ENCODE assay signal across 10 mouse cellular contexts in the genomic region with DNA sequence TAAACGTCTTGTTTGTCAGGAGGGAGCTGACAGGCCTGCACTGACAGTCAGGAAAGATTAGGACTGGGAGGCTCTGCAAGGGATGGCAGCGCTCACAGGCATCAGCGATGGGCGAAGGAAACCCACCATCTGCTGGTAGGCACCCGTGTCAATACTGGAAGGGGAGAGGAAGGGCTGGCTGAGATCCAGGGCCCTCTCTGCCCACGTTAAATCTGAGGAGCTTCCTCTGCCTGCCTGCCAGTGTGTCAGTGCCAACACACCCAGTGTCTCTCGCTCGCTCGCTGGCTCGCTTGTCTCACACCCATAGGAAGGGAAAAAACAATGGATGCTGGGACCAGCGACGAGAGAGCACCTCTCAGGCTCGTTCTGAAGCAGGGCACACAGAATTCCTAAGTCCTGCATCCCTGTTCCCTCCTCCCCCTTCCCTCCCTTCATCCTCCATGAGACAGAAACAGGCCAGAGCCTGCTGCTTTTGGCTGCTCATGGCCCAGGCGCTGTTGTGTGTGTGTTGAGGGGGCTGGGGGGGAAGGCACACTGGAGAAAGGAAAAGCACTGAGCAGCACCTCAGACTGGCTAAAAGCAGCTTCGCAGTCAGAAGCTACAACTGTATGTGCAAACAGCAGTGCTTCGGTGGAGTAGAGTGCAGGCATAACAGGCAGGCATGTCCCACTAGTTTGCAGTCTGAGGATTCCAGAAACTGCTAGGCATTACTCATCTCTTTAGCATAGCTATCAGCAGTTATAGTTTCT. TPM values are rescaled to one million over a fixed set of nuclear protein-coding genes. Genes with fewer than 3 reads are reported as not detected.
A peak's percentile ranks its signal among the peaks of the same experiment; 100 is the strongest.
DNase-seq lines count a peak whose midpoint lies in the region; ATAC-seq and TF ChIP-seq lines count a peak whose summit lies in the region.
"Had no signal": no experiment of that assay in that cellular context is flagged by ENCODE, and none has a peak within 500 bp of the region (broad histone marks: within the 10 kb centered on the region; RNA-seq: fewer than 3 reads in every experiment).

No protein-coding gene starts in this region.

- H3K36me3 ChIP-seq in intestine, postnatal 0 days (ENCODE audit: control insufficient read depth, insufficient read depth) = peaks cover 62% of the 10 kb centered on the region

- WGBS in cerebellum, adult 2 months = 6% methylated on average over 16 of the region's 16 CpGs
- WGBS in intestine, postnatal 0 days = 79% methylated on average over 16 of the region's 16 CpGs

- no peak overlapping the region for H3K4me3 ChIP-seq in cerebellum, adult 2 months (replicated peaks; ENCODE audit: insufficient read depth, low read depth, low read length)
- no peak overlapping the region for H3K4me3 ChIP-seq in gastrocnemius, adult 2 months
- H3K4me3 ChIP-seq in intestine, postnatal 0 days (ENCODE audit: low read depth, low read length) = no peak overlapping the region
- H3K4me3 ChIP-seq: myocyte had no signal

- no peak for TF ChIP-seq CTCF in cerebellum, adult 2 months (IDR thresholded peaks at IDR 0.05; ENCODE audit: borderline replicate concordance, insufficient read depth, low read depth, low read length)
- no peak for TF ChIP-seq CTCF in gastrocnemius, adult 2 months (IDR thresholded peaks at IDR 0.05)
- TF ChIP-seq CTCF in intestine, postnatal 0 days (IDR thresholded peaks at IDR 0.05; ENCODE audit: low read depth) = no peak

- peak overlapping the region; percentile 72 for H3K27ac ChIP-seq in cerebellum, adult 2 months (ENCODE audit: insufficient read depth, low read length)
- H3K27ac ChIP-seq in gastrocnemius, adult 2 months = no peak overlapping the region
- H3K27ac ChIP-seq in intestine, postnatal 0 days (ENCODE audit: low read depth, low read length) = no peak overlapping the region
- H3K27ac ChIP-seq: liver, embryonic 14.5 days had no signal

- H3K4me1 ChIP-seq in cerebellum, adult 2 months (ENCODE audit: control insufficient read depth, insufficient read depth, low read length) = peaks cover 23% of the 10 kb centered on the region
- no peaks in the 10 kb centered on the region for H3K4me1 ChIP-seq in intestine, postnatal 0 days (replicated peaks; ENCODE audit: control insufficient read depth, insufficient read depth, low read length)

- H3K9me3 ChIP-seq in intestine, postnatal 0 days (ENCODE audit: control insufficient read depth) = no peaks in the 10 kb centered on the region

- H3K9ac ChIP-seq in intestine, postnatal 0 days (ENCODE audit: low read depth, low read length) = no peak overlapping the region
- H3K9ac ChIP-seq: liver, embryonic 14.5 days had no signal

- intact Hi-C loops in left cerebral cortex, postnatal 14 days (cut with DNase I) = no loop called here
- intact Hi-C loops in gastrocnemius, adult 2 months (cut with DNase I) = no loop called here

- no peak for TF ChIP-seq POLR2A in cerebellum, adult 2 months (IDR thresholded peaks at IDR 0.05; ENCODE audit: borderline replicate concordance, insufficient read depth, low read length)

- DNase-seq in NIH3T3 (ENCODE audit: low read depth) = peak; percentile 63
- peak; percentile 65 to 73 for DNase-seq in cerebellum, adult 2 months
- peak; percentile 76 to 81 for DNase-seq in frontal cortex, postnatal 36 days (ENCODE audit: low spot score in 2 of 2)
- peak; percentile 78 to 81 for DNase-seq in left cerebral cortex, postnatal 14 days (ENCODE audit: low spot score in 2 of 2)
- DNase-seq in gastrocnemius, adult 2 months = no peak
- no peak for DNase-seq in retina, embryonic 14.5 days (ENCODE audit: low spot score)

- H3K27me3 ChIP-seq in cerebellum, adult 2 months (ENCODE audit: control insufficient read depth, insufficient read depth, low read length) = no peaks in the 10 kb centered on the region
- H3K27me3 ChIP-seq in intestine, postnatal 0 days (replicated peaks; ENCODE audit: control insufficient read depth, insufficient read depth, low read length) = no peaks in the 10 kb centered on the region

- H3K4me2 ChIP-seq in intestine, postnatal 0 days (replicated peaks; ENCODE audit: low read depth) = no peak overlapping the region

- no peak for ATAC-seq in inflammation-experienced regulatory T-cells, adult 6 months
- ATAC-seq in intestine, postnatal 0 days = no peak

RNA-seq across cellular contexts. Expression of gene Rspry1, which starts 27.4 kb away (rescaled TPM):
- 22.0 TPM in 2 replicates for polyA plus RNA-seq in cerebellum, adult 2 months (2012; rRNA removed)
- total RNA-seq in left cerebral cortex, postnatal 14 days (2021) = 10 to 100 TPM; 30.3 to 30.9 TPM
- 10 to 100 TPM in 1 of 2 experiments, 1 to 10 TPM in 1; 8.5 to 10.8 TPM for total RNA-seq in gastrocnemius, adult 2 months (2021)
- polyA plus RNA-seq in inflammation-experienced regulatory T-cells, adult 6 months (2017; shearing (Covaris generic)) = 10 to 100 TPM; 23.1 to 29.3 (median 24.0) TPM
- polyA plus RNA-seq in intestine, postnatal 0 days (2015; fragmentation: Nextera tagmentation; extraction: Ambion mirVana) = 17.5 and 19.1 TPM in 2 replicates

RNA-seq across cellular contexts. Expression of gene Fam192a, which starts 27.5 kb away (rescaled TPM):
- 56.1 and 57.6 TPM in 2 replicates for polyA plus RNA-seq in cerebellum, adult 2 months (2012; rRNA removed)
- total RNA-seq in left cerebral cortex, postnatal 14 days (2021) = 10 to 100 TPM; 33.9 to 38.6 TPM
- total RNA-seq in gastrocnemius, adult 2 months (2021) = 10 to 100 TPM; 17.9 to 22.6 TPM
- polyA plus RNA-seq in inflammation-experienced regulatory T-cells, adult 6 months (2017; shearing (Covaris generic)) = 10 to 100 TPM; 52.4 to 89.1 (median 66.9) TPM
- 44.5 and 57.0 TPM in 2 replicates for polyA plus RNA-seq in intestine, postnatal 0 days (2015; fragmentation: Nextera tagmentation; extraction: Ambion mirVana)

RNA-seq across cellular contexts. Expression of gene Cpne2, which starts 41.5 kb away (rescaled TPM):
- 39.3 and 46.3 TPM in 2 replicates for polyA plus RNA-seq in cerebellum, adult 2 months (2012; rRNA removed)
- 10 to 100 TPM; 23.3 to 27.0 TPM for total RNA-seq in left cerebral cortex, postnatal 14 days (2021)
- 1 to 10 TPM; 4.9 to 6.9 TPM for total RNA-seq in gastrocnemius, adult 2 months (2021)
- 1 to 10 TPM in 1 of 3 experiments, under 1 TPM in 2; 0.37 to 2.4 (median 0.98) TPM for polyA plus RNA-seq in inflammation-experienced regulatory T-cells, adult 6 months (2017; shearing (Covaris generic))
- polyA plus RNA-seq in intestine, postnatal 0 days (2015; fragmentation: Nextera tagmentation; extraction: Ambion mirVana) = 4.4 and 4.6 TPM in 2 replicates

Comparison
In these comparisons a context has a peak if more than half of its experiments do, and no peak if none do; other contexts are left out.
1. DNase-seq: peak in NIH3T3 (single experiment), cerebellum, adult 2 months (2 of 2), frontal cortex, postnatal 36 days (2 of 2) and left cerebral cortex, postnatal 14 days (2 of 2); none in gastrocnemius, adult 2 months (single experiment) and retina, embryonic 14.5 days (single experiment).